Mouse (Mus musculus) cerebellum, adult 9-10 months (tissue): Measurements from ENCODE around the gene Abr.

Experiments
- DNase-seq: peaks from one replicate; pipeline ENCODE4 v3.0.0; 2022

The Abr gene

GRCm38 (mm10) chr11:76450202-76450561 is 171.9 kb downstream of the Abr start:
- no peak for DNase-seq

- DNase-seq, result peak; percentile 71
Measured at GRCm38 (mm10) chr11:76449520-76450201, 172.5 kb downstream of the Abr start.

DNA sequence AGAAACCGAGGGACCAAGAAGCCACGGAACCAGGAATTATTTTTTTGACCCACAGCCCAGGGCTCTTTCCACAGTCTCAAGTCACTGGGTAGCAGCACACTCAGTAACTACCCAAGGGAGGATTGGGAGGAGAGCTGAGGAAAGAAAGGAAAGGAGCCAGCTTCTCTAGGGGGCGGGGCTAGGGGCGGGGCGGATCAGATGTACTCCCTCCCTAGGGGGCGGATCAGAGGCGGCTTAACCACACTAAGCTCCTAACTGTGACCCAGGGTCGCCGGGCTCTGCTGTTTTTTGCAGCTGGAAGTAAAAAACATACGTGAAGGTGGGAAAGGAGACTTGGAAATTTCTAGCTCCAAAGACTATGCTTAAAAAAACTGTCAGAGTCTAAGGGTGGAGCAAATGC is 175.9 kb downstream of the Abr start:
- DNase-seq, result no peak

GRCm38 (mm10) chr11:76445459-76445858 is 176.7 kb downstream of the Abr start:
- DNase-seq, result no peak

DNA sequence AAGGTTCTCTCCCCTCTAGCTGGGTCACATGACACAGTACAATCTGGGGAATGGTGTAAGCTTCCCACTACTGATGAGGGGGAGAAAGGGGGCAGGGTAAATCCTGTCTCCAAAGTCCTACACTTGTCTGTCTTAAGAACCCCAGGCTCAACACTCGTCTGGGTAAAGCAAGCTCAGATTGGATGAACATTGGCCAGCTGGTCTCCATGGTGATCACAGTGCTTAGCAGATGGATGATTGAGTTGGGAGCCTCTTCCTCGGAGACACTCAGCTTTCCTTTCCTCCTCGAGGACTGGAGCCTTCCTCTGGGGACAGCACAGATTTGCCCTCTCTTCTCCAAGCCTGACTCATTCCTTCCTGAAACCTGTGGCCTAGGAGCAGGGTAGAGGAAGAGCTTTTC is 182.4 kb downstream of the Abr start:
- no peak for DNase-seq

GRCm38 (mm10) chr11:76436864-76437437 is 185.2 kb downstream of the Abr start:
- DNase-seq, result peak; percentile 40

GRCm38 (mm10) chr11:76436009-76436408 is 186.1 kb downstream of the Abr start:
- no peak for DNase-seq

GRCm38 (mm10) chr11:76429966-76430631 is 192.0 kb downstream of the Abr start:
- no peak for DNase-seq

DNA sequence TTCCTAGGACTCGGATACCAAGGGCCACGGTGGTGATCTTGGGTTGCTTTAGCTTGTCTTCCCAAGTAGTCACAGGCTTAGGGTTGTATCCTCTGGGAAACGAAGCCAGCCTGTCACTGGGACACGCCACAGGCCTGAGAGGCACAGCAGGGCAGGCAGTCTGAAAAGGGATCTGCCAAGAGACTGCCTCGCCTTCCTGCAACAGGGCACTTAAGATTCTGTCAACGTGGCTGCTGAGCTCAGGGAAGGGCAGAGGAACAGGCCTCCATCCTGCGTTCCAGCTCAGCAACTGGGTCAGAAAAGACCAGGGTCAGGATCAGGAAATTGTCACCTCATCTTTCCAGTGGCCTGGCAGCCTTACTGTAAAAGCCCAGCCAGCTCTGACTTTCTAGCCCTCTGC is 192.6 kb downstream of the Abr start:
- no peak for DNase-seq

DNA sequence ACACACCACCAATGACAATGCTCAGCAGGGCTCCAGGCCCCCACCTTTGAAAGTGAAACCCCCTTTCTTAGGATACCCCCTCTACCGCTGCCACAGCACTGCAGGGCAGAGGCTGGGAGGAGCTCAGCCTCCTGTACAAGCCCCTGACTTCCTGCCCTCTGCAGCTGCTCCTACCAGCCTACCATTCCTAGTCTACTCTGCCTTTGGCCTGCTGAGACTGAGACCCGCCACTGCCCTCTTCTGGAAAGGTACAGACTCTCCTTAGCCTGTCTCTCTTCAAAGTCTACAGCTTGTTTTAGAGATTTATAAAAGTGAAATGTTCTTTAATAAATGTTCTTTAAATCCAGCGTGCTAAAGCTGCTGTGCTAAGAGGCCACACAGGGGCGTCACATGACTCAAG is 193.1 kb downstream of the Abr start:
- DNase-seq, result no peak

GRCm38 (mm10) chr11:76427781-76428180 is 194.3 kb downstream of the Abr start:
- no peak for DNase-seq

DNA sequence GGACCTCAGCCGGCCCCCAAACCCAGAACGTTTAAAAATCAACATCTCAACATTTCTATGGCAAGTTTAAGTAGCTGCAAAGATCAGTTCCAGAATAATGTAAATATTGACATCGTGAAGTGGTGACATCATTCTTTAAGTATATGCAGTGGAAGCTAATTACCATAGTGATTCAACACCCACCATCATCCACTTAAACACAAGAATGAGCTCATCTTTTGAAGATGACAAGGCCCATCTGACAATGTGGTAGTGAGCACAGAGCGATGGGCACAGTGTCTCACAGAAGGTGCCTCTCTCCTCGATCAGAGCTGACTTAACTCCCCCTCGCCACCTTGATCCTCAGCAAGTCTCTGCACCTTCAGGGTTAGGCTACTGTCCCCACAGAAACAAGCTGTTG is 196.4 kb downstream of the Abr start:
- DNase-seq, result no peak

GRCm38 (mm10) chr11:76420896-76421295 is 201.2 kb downstream of the Abr start:
- no peak for DNase-seq

- no peak for DNase-seq
Measured at GRCm38 (mm10) chr11:76419179-76419578, 202.9 kb downstream of the Abr start.

GRCm38 (mm10) chr11:76418423-76418822 is 203.7 kb downstream of the Abr start:
- DNase-seq, result peak; percentile 67

GRCm38 (mm10) chr11:76415985-76416384 is 206.1 kb downstream of the Abr start:
- no peak for DNase-seq

- no peak for DNase-seq
Measured at GRCm38 (mm10) chr11:76415001-76415400, 207.1 kb downstream of the Abr start.

DNA sequence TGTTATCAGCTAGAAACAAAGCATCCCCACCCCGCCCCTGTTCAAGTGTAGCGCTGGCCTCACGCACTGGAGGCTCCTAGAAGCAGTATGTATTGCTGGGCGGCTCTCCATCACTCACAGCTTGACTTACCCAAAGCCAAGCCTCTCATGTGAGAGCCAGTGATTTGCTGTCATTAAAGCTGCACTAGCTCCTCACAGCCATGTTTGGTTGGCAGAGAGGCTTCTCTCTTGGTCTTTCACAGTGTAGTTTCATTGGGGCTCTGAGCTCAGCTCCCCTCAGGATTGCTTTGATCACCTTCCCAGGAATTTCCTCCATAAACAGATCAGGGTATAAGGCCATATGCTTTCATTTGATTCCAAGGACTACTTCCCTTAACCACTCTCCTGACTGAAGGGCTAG is 208.9 kb downstream of the Abr start:
- DNase-seq, result no peak

- peak; percentile 68 for DNase-seq
Measured at GRCm38 (mm10) chr11:76410826-76411225, 211.3 kb downstream of the Abr start.

DNA sequence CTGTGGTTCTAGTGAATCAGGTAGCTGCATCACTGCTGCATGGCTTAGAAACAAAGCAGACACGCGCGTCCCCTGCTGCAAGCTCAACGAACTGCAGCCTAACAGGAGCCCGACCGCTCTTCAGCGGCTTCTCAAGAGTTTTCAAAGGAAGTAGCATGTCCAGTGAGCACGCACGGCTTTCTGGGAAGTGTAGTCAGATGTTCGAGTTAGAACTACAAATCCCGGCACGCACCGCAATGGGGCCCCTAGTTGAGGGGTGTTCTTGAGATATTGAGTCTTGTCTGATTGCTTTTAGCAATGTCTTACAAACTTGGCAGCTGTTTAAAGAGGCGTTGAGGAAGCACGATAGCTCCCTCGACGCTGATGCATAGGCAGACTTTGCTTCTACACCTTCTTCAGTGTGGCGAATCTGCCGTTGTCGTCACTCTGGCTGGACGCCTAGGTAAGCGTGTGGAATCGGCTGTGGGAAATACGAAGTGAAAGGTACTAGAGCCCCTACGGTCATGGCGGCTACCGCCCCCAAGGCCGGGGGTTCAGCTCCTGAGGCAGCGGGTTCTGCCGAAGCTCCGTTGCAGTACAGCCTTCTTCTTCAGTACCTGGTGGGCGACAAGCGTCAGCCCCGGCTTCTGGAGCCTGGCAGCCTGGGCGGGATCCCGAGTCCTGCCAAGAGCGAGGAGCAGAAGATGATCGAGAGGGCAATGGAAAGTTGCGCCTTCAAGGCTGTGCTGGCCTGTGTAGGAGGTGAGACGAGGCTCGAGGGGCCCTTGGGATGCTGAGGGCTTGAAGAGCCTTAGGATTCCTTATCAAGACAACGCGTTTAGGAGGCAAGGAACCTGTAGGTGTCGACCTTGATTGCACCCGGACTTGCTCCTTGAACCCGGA is 215.2 kb downstream of the Abr start, which contains the start of gene Timm22:
Gene Timm22 (plus strand): TSS at position 251 of the 882 bp plus-strand sequence.
- peak; percentile 99 for DNase-seq

DNA sequence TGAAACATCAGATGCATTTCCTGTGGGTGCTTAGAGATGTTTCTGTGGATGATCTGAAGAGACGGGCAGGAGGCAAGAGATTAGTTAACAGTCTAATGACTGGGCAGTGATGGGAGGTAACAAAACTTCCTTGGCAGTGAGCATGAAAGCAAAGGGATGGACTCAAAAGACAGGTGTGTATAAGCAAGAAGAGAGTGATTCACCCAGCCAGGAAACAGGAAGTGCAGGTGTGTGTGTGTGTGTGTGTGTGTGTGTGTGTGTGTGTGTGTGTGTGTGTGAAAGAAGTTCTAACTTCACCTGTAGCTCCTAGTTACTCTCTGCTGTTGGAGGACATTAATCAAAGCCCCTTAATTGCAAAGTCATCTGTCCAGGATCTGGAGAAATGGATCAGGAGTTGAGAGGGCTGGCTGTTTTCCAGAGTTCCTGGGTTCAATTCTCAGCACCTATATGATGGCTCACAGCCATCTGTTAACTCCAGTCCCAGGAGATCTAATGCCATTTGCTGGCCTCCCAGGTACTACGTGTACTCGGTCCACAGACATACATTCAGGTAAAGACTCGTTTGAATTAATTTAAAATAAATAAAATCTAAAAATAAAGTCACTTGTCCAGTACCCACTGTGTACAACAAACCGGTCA is 216.4 kb downstream of the Abr start:
- peak; percentile 62 for DNase-seq

- no peak for DNase-seq
Measured at GRCm38 (mm10) chr11:76405113-76405512, 217.0 kb downstream of the Abr start.

DNA sequence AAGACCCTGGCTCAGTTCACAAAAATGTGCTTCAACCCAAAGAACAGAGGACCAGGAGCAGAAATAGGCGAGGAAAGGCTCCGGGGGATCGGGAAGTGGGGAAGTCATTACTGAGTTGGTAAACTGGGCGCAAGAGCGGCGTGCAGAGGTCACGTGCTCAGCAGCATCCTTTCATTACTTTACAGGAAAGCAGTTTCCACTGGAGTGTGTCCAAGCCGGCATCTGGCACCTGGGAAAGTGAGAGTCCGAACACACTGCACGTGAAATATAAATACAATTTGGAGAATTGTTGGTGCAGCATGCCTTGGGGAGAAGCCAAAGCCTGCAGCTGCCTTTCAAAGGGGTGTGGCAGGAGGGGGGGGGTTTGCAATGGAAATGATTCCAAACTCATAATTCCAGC is 220.7 kb downstream of the Abr start:
- no peak for DNase-seq
